Mouse (Mus musculus) brain, embryonic 18.5 days (tissue): ENCODE measurements around the gene BC051142.
"Not testable (repeated sequence)": the region's sequence is repeated elsewhere in the genome, so short reads cannot be mapped to it uniquely, and the experiment has no call there.

Source experiments
- DNase-seq: peaks from one replicate; pipeline ENCODE4 v3.0.0-alpha.2; 2012; ENCODE audit warnings: low read depth, low spot score

The BC051142 gene

GRCm38 (mm10) chr17:34398058-34398710, 436 bp upstream of the BC051142 start:
- peak; percentile 79 for DNase-seq

DNA sequence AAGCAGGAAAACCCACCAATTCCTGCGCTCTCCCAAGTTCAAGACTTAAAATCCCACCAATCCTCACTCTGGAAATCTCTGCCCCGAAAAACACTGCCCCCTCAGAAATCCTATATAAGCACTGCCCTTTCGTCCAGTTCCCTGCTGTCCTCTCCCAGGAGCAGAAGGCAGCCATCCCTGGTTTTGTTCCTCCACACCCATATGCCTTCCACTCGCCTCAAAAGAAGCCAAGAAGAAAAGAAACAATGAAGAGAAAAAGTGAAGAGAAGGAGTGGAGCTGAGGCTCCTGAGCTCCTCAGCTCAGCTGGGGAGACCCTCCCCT, 735 bp downstream of the BC051142 start:
- no peak for DNase-seq

DNA sequence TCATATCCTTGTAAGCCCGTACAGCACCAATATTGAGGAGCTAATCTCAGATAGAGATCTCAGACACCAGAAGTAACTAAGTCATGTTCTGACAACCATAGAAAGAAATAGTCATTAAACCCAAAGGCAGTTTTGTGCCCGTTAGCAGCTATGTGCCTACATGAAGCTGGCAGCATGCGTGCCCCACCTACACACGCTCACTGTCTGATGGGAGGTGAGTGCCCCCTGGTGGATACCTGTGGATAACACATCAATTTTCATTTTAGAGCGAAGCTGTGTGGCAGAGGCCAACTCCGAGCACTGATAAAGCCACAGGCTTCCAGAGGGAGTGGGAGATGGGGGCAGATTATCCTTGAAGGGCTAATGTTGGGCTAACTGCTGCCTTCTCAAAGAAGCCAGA, 12.5 kb downstream of the BC051142 start:
- no peak for DNase-seq

- no peak for DNase-seq
Observed at GRCm38 (mm10) chr17:34420014-34420413, 21.4 kb downstream of the BC051142 start.

DNA sequence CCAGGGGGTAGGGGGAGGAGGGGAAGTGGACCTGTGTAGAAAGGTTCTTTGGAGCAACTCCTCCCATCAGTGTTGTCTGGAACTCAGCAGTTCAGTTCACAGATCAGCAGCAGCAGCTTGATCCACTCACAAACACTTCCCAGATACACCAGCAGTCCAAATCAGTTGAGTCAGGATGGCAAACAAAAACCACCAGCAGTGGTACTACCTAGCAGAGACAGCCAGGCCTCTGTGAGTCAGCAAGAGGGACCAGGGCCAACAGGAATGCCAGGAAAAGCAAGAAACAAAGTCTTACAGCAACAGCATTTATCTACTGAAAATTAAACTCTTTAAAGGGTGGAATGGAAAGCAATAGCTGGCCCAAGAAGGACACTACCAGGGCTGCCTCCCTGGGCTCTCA, 29.0 kb downstream of the BC051142 start:
- DNase-seq, result no peak

DNA sequence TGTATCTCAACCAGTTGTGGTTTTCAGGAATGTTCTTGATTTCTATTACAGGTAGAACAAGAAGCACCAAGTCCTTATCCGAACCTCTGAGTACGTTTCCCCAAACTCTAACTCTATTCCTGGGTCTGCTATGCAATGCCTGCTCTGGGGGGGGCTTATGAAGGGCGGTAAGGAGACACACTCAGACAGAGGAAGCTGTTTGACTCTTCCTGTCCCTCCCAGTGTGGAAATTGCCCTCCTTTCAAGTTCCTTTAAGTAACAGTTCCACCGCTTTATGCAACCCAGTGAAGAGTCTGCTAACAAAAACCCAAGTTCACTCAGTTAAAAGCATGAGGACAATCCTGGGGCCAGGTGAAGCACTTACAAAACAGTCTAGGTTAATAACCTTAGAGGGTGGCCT, 38.5 kb downstream of the BC051142 start:
- DNase-seq, result no peak

DNA sequence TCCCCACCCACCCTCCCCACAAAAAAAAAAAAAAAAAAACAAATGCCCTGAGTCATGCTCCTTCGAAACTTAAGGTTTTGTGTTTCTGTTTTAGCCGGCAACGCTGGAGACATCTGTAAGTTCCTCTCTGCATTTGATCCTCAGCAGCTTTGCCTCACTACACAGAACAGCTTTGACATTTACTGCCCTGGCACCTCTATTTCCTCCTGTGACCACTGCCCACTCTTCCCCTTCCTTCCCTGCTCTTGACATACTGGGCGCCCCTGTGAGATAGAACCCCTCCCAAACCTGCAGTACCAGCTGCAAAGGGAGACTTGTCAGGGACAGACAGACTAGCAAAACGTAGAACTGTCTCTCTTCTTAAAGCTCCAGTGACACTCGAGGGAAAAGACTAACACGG, 39.0 kb downstream of the BC051142 start:
- no peak for DNase-seq

DNA sequence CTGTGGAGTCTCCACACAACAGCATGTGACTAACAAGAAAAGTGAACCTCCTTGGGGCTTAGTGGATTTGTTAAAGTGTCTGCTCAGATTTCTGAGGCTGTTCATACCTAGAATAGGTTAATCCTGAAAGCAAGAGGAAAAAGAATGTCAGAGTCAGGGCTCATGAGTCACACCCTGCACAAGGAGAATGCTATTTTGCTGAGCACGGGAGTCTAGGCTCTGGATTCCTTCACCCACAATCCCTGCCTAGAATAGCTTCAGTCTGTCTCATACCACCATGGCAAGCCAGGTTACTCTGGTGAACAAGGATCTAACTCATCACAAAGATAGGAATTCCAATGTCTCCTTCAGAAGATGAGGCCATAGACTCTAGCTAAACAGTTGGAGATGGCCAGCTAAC, 40.0 kb downstream of the BC051142 start:
- no peak for DNase-seq

- peak; percentile 12 for DNase-seq
Observed at GRCm38 (mm10) chr17:34439795-34440194, 41.2 kb downstream of the BC051142 start.

GRCm38 (mm10) chr17:34441990-34442389, 43.4 kb downstream of the BC051142 start:
- no peak for DNase-seq

DNA sequence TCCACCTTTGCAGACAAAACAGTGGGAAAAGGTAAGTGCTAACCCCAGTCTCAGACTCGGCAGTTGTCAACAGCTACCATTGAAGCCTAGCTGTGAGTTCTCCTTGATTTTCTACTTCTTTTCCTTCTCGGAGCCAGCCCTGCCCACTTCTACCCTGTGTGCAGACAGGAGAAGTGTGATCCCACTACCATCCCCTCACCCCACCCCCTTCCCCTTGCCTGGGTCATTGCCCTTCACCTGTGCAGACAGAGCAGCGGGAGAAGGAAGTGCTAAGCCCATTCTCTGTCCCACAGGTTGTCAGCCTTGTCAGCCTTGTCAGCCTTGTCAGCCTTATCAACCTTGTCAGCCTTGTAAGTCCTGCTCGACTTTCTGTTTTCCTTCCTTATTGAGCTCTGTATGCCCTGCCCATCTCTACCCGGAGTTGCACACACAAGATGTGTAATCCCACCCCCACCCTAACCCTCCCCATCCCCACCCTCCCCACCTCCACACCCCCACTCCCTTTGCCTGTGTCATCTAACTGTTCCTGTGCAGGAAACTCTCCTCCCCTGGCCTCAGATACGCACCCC, 49.9 kb downstream of the BC051142 start:
- no peak for DNase-seq

DNA sequence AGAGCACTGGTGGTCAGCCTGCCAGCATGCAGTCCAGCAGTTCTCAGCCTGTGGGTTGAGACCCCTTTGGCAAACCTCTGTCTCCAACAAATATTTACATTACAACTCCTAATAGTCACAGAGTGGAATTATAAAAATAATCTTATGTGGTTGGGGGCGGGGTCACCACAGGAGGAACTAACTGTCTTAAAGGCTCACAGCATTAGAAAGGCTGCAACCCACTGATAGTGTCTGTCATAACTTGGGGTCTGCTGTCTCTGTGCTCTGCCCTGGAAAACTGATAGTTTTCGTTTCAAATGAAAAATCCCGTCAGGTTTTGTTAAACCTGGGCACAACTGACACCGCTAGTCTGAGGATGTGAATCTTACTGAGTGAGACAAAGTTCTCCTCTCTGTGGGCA, 59.0 kb downstream of the BC051142 start:
- DNase-seq, result no peak

- DNase-seq, result no peak
Observed at GRCm38 (mm10) chr17:34459255-34459654, 60.6 kb downstream of the BC051142 start.

- not testable (repeated sequence) for DNase-seq
Observed at GRCm38 (mm10) chr17:34465906-34466305, 67.3 kb downstream of the BC051142 start.

DNA sequence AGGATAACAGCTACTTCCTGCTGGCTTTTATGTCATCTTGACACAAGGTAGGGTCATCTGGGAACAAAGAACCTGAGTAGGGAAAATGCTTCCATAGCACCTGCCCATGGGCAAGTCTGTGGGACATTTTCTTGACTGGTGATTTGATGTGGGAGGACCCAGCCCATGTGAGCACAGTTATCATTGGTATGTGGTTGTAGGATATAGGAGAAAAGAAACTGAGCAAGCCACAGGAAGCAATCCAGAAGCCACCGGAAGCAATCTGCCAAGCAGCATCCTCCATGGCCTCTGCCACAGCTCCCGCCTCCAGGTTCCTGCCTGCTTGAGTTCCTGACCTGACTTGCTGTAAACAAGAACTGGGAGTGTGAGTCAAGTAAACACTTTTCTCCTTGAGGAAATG, 71.9 kb downstream of the BC051142 start:
- no peak for DNase-seq

GRCm38 (mm10) chr17:34475060-34475459, 76.4 kb downstream of the BC051142 start:
- DNase-seq, result no peak

GRCm38 (mm10) chr17:34476427-34476826, 77.8 kb downstream of the BC051142 start:
- DNase-seq, result no peak

- DNase-seq, result not testable (repeated sequence)
Observed at GRCm38 (mm10) chr17:34477238-34478013, 78.8 kb downstream of the BC051142 start, which contains the start of gene Btnl4. Gene Btnl4, minus strand, starts transcription at chr17:34477318.

GRCm38 (mm10) chr17:34492796-34493195, 94.2 kb downstream of the BC051142 start:
- no peak for DNase-seq

DNA sequence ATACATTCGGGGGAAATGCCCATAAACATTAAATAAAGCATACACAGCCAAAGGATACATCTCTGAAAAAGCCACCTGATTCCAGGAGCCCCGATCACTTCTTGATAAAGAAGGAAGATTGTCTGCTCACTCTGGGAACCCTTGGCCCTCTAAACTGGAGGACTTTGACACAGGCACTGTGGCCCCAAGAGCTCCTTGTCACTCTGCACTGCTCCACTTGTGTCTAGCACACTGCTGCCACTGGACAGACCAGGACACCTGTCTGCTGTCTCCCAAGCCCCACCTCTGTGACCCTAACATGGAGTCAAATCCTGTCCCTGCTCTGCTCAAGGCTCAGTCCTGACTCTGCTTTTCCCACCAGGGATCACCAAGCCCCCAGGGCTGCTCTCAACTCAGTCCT, 96.5 kb downstream of the BC051142 start:
- DNase-seq, result not testable (repeated sequence)

DNA sequence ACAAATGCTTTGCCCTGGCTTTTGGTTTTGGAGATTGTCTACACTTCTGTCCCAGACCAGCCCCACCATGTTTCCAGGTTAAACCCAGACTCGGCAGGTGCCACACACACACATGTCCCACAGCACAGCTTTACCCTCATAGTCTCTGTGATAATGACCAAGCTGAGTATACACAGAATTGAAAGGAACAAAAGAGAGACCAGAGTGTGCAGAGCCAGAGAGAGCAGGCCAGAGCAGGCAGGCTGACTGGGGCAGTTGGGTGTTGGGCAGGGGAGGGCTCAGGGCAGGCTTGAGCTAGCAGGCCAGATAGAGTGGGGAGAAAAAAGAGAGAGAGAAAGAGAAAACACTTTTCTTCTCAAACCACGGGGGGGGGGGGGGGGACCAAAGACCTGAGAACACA, 97.9 kb downstream of the BC051142 start:
- no peak for DNase-seq

- not testable (repeated sequence) for DNase-seq
Observed at GRCm38 (mm10) chr17:34497319-34497718, 98.7 kb downstream of the BC051142 start.

DNA sequence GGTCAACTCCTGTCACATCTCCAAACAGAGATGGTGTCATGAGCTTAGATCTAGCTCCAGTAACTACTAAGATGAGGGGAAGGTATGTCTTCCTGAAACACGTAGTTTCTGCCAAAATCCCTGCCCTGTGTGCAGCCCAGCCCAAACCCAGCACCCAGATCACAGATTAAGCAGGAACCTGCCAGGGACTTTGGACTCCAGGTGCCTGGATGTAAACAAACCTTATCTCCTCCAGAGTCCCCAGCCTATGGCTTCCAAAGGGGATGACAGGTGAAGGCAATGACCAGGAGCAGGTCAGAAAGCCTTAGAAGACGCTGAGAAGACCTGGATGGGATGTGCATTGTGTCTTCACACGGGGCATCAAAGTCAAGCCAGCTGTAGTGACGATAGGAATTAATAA, 99.1 kb downstream of the BC051142 start:
- not testable (repeated sequence) for DNase-seq
